Mouse (Mus musculus) intestine, embryonic 16.5 days (tissue): ENCODE measurements around the gene Rnf6. TPM values are rescaled to one million over a fixed set of nuclear protein-coding genes. Genes with fewer than 3 reads are reported as not detected.

Source experiments
- ATAC-seq: fragments of 200-750 bp; cut with Nextera tagmentation; 2 replicates; pipeline ENCODE4 v1.8.0; 2017; ENCODE audit warnings: moderate TSS enrichment, moderate library complexity
- H3K27ac ChIP-seq: fragments of 300-500 bp; sonication (generic); 2 replicates; pipeline ENCODE4 v1.5.1; 2014; ENCODE audit warnings: mild to moderate bottlenecking, low read length
- H3K27me3 ChIP-seq: fragments of 300-500 bp; sonication (generic); replicated peaks from 2 replicates; pipeline ENCODE4 v1.6.1; 2014; ENCODE audit warnings: low read length, control low read depth, mixed read lengths; ENCODE audit not compliant: control insufficient read depth, insufficient read depth
- H3K36me3 ChIP-seq: fragments of 300-500 bp; sonication (generic); 2 replicates; pipeline ENCODE4 v1.6.1; 2014; ENCODE audit warnings: low read length, control low read depth; ENCODE audit not compliant: control insufficient read depth, insufficient read depth
- H3K4me1 ChIP-seq: fragments of 300-500 bp; sonication (generic); 2 replicates; pipeline ENCODE4 v1.6.1; 2014; ENCODE audit warnings: low read length, control low read depth, mixed read lengths; ENCODE audit not compliant: control insufficient read depth, insufficient read depth
- H3K4me2 ChIP-seq: fragments of 300-500 bp; sonication (generic); 2 replicates; pipeline ENCODE4 v1.6.1; 2014; ENCODE audit warnings: low read depth, low read length, control low read depth
- H3K4me3 ChIP-seq: fragments of 300-500 bp; sonication (generic); 2 replicates; pipeline ENCODE4 v1.5.1; 2014; ENCODE audit warnings: mild to moderate bottlenecking, low read length
- H3K9ac ChIP-seq: fragments of 300-500 bp; sonication (generic); 2 replicates; pipeline ENCODE4 v1.6.1; 2014; ENCODE audit warnings: low read depth, low read length
- H3K9me3 ChIP-seq: fragments of 300-500 bp; sonication (generic); 2 replicates; pipeline ENCODE4 v1.6.1; 2016; ENCODE audit warnings: low read length, control low read depth; ENCODE audit not compliant: control insufficient read depth
- WGBS: fragments of 180-500 bp; shearing (Covaris S2); extraction: QIAGEN DNeasy Blood & Tissue Kit; methylation state at CpG from one replicate; pipeline ENCODE4 v1.1.7; 2014; 5-methylcytosine and 5-hydroxymethylcytosine counted together
- polyA plus RNA-seq: library from polyadenylated mRNA; unstranded; fragments of >200 nt; fragmentation: Nextera tagmentation; extraction: Ambion mirVana; gene quantifications from 2 replicates; pipeline ENCODE4 v1.2.1, GENCODE M21; 2015

The Rnf6 gene
- polyA plus RNA-seq, 1 experiment from 2014 or later, result 56.0 TPM

DNA sequence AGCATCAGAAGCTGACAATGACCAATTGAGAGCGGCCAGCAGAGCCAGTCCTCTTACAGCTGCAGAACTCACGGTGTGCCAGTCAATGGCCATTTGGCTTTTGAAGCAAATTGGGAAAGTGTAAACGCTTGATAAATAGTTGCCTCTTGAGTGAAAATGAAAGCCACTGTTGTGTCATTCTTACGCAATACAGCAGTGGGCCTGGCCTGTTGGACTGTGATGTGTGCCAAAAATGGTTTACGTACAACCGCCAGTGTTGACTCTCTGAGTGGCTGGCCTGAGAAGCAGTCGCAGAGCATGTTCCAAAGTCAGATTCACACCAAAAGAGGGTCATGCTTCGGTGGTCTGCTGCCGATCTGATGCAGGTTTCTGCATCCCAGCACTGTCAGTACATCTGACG, 27.4 kb upstream of the Rnf6 start:
- Histone ChIP-seq H3K4me3 (no peak overlapping the region), H3K4me2 (no peak overlapping the region), H3K36me3 (no peaks in the 10 kb centered on the region), H3K27me3 (no peaks in the 10 kb centered on the region), H3K9ac (no peak overlapping the region), H3K27ac (no peak overlapping the region), H3K4me1 (peaks cover 14% of the 10 kb centered on the region), H3K9me3 (no peaks in the 10 kb centered on the region)
- no peak for ATAC-seq
- WGBS, result 71% methylated on average over 10 of the region's 10 CpGs

DNA sequence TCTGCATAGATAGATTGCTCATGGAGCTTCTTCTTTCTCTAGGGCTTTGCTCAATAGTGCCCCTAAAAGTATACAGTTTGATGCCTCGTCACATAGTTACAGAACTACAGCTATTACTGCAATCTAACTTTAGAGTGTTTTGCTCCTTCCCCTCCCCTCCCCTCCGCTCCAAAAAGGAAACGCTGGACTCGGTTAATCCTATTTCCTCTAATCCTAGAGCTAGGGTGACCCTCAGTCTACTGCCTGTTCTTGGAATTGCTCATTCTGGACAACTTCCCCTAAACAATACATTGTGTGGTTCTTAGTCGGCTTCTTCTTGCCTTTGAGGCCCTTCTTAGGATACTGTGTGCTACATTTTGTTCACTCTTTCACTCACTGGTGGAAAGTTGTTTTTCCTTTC, 26.4 kb upstream of the Rnf6 start:
- WGBS, result 61% methylated on average over 5 of the region's 5 CpGs
- H3K27me3 ChIP-seq, result no peaks in the 10 kb centered on the region
- peaks cover 20% of the 10 kb centered on the region for H3K4me1 ChIP-seq
- no peak overlapping the region for H3K27ac ChIP-seq
- no peak overlapping the region for H3K4me2 ChIP-seq
- no peak overlapping the region for H3K9ac ChIP-seq
- no peaks in the 10 kb centered on the region for H3K9me3 ChIP-seq
- no peaks in the 10 kb centered on the region for H3K36me3 ChIP-seq
- no peak for ATAC-seq
- no peak overlapping the region for H3K4me3 ChIP-seq

DNA sequence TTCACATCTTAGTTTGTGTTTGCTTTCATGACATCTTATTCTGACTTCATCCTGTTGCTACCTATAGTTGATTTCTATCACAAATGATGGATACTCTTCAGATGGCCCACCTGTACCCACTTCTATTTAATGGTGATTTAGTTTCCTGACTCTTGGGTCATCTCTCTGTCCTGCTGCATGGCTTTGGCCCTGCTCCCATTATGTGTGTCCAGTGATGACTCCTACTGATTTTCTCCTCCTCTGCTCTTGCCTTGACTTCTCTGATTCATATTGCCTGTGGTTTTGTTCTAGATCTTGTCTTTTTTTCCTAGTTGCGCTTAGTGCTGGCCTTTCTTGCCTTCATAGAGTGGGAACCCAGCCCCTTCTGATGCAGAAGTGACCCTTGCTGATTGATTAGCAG, 25.0 kb upstream of the Rnf6 start:
- Histone ChIP-seq H3K9me3 (no peaks in the 10 kb centered on the region), H3K4me3 (no peak overlapping the region), H3K36me3 (no peaks in the 10 kb centered on the region), H3K9ac (no peak overlapping the region), H3K27ac (no peak overlapping the region), H3K4me2 (no peak overlapping the region), H3K27me3 (no peaks in the 10 kb centered on the region), H3K4me1 (peaks cover 20% of the 10 kb centered on the region)
- 93% methylated on average over 1 of the region's 1 CpGs for WGBS
- no peak for ATAC-seq

DNA sequence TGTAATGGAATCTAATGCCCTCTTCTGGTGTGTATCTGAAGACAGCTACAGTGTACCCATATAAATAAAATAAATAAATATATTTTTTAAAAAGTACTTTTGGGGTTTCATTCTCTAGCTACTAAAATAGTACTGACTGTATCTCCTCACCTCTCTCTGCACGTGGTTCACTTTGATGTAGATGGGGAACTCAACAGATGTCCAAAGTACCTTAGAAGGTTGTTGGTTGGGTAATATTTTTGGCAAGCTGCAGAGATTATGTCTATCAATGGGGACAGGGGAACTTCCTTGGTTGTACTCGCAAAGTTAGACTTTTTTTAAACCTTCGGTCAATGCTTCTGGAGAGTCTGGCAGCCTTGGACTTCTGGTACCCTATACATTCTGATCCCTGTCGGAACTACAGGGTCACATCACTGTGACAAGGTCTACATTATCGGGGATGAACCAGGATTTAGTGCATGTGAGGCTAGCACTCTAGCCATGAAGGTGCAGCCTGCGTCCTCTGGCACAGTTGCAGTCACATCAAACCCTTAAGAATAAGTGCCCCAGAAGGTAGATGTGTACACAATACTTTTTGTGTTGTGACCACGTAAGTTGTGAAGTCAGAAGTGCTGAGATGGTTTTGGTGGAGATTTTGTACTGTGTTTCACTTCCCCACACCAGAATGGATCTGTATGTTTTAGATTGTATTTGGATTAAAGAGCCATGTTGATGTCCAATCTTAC, 24.5 kb upstream of the Rnf6 start:
- Histone ChIP-seq H3K27me3 (no peaks in the 10 kb centered on the region), H3K9me3 (no peaks in the 10 kb centered on the region), H3K4me1 (peaks cover 16% of the 10 kb centered on the region), H3K4me3 (no peak overlapping the region), H3K9ac (no peak overlapping the region), H3K36me3 (no peaks in the 10 kb centered on the region), H3K27ac (no peak overlapping the region), H3K4me2 (no peak overlapping the region)
- ATAC-seq, result no peak
- WGBS, result 96% methylated on average over 7 of the region's 7 CpGs

DNA sequence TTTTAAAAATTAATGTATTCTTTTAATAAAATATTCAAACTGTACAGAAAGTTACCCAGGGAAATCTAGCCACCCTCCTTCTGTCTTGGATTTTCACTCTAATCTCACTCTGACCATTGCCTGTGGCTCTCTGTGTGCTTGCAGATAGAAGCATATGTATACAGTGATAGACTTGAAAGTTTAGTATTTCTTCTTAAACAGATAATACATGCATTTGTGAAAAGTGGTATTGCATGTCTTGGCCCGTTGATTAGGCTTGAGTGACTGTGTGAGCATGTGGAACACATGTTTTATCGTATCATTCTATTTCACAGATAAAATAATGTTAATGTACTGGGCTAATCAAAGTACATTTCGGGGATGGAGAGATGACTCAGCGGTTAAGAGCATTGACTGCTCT, 23.8 kb upstream of the Rnf6 start:
- H3K4me1 ChIP-seq, result peaks cover 15% of the 10 kb centered on the region
- no peaks in the 10 kb centered on the region for H3K36me3 ChIP-seq
- ATAC-seq, result no peak
- WGBS, result 96% methylated on average over 4 of the region's 4 CpGs
- H3K9me3 ChIP-seq, result no peaks in the 10 kb centered on the region
- no peak overlapping the region for H3K4me3 ChIP-seq
- H3K4me2 ChIP-seq, result no peak overlapping the region
- H3K27ac ChIP-seq, result no peak overlapping the region
- no peaks in the 10 kb centered on the region for H3K27me3 ChIP-seq
- H3K9ac ChIP-seq, result no peak overlapping the region

DNA sequence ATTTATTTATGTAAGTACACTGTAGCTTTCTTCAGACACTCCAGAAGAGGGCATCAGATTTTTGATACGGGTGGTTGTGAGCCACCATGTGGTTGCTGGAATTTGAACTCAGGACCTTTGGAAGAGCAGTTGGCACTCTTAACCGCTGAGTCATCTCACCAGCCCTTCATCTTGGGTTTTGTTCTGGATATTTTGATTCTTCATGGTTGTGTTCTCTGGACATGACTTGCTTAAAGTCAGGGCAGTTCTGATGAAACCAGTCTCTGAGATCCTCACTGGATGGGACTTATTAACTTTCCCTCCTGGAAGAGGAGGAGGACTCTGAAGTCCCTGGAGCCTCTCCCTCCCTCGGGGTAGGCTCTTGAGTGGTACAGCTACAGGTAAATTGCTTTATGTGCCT, 19.8 kb upstream of the Rnf6 start:
- H3K27ac ChIP-seq, result no peak overlapping the region
- ATAC-seq, result no peak
- H3K9ac ChIP-seq, result no peak overlapping the region
- H3K36me3 ChIP-seq, result no peaks in the 10 kb centered on the region
- no peaks in the 10 kb centered on the region for H3K9me3 ChIP-seq
- WGBS, result 87% methylated on average over 3 of the region's 3 CpGs
- H3K4me2 ChIP-seq, result no peak overlapping the region
- peaks cover 23% of the 10 kb centered on the region for H3K4me1 ChIP-seq
- no peak overlapping the region for H3K4me3 ChIP-seq
- no peaks in the 10 kb centered on the region for H3K27me3 ChIP-seq

DNA sequence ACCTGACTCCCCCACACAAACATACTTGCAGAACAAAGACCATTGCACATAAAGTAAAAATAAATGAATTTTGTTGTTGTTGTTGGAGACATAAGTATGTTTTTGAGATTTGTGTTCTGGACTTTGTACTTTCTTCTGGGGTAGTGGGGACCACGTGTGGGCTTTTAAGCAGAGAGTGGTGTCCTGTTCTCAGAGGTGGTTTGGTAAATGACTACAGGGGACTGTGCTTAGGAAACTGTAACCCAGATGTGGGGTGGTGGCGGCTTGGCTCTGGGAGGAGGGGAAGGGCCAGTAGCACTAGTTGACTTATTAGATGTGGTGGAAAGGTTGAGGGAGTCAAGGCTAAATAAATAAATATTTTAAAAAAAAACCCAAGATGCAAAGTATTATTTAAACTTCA, 19.4 kb upstream of the Rnf6 start:
- peaks cover 25% of the 10 kb centered on the region for H3K4me1 ChIP-seq
- H3K4me3 ChIP-seq, result no peak overlapping the region
- no peaks in the 10 kb centered on the region for H3K36me3 ChIP-seq
- H3K27ac ChIP-seq, result no peak overlapping the region
- no peak overlapping the region for H3K9ac ChIP-seq
- no peaks in the 10 kb centered on the region for H3K27me3 ChIP-seq
- no peaks in the 10 kb centered on the region for H3K9me3 ChIP-seq
- no peak for ATAC-seq
- 94% methylated on average over 2 of the region's 2 CpGs for WGBS
- no peak overlapping the region for H3K4me2 ChIP-seq

DNA sequence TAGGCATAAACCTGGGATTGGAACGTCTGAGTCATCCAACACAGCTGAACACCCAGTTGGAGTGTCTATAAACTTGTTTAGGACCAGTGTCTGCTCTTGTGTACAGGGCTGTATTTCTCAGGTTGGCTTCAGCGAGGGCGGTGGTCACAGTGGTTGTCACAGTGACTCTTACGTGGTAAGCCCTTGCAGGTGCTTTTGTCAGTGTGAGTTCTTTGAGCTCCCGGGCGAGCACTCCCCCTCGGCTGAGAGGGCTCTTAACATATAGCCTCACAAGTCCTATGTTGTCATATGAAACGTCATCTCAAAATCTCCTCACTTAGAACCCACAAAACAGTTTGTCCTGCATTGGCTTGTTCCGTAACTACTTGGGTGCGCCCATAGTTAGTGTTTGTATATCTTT, 16.9 kb upstream of the Rnf6 start:
- H3K36me3 ChIP-seq, result no peaks in the 10 kb centered on the region
- no peak for ATAC-seq
- H3K4me3 ChIP-seq, result no peak overlapping the region
- H3K27me3 ChIP-seq, result no peaks in the 10 kb centered on the region
- no peak overlapping the region for H3K4me2 ChIP-seq
- H3K27ac ChIP-seq, result no peak overlapping the region
- 75% methylated on average over 10 of the region's 10 CpGs for WGBS
- no peak overlapping the region for H3K9ac ChIP-seq
- peaks cover 25% of the 10 kb centered on the region for H3K4me1 ChIP-seq
- H3K9me3 ChIP-seq, result no peaks in the 10 kb centered on the region

DNA sequence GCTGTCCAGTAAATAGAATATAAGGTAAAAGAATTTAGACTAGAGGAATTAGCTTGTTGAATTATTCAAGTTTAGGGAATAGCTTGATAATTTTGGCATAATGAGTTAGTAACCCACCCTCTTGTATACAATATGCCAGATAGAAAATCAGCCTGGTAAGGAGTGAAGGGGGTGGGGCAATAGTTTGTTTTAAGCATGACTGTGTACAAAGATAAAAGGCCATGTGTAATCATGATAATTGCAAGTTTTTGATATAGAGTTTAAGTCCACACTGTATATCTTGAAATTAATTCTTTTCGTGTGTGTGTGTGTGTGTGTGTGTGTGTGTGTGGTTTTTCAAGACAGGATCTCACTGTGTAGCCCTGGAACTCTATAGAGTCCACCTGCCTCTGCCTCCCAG, 13.0 kb upstream of the Rnf6 start:
- H3K4me1 ChIP-seq, result peaks cover 21% of the 10 kb centered on the region

DNA sequence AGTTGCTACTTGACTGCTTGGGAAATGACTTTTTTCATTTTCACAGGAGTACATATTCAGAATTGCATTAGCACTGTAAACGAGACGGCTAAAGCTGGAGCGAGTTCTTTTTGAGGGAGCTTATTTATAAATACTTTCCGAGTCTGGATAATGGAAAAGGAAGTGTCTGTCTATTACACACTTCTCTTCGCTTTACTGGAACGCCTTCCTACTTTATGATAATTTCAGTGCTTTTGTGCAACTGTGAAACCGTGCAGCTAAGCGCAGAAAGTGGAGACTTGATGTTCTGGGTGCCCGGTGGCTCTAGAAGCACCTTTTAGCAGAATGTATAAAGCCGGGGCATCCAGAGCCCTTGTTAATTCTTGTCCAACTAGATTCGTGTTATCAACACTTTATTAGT, 11.5 kb upstream of the Rnf6 start:
- H3K36me3 ChIP-seq, result no peaks in the 10 kb centered on the region
- peak overlapping the region; percentile 69 for H3K4me3 ChIP-seq
- H3K4me1 ChIP-seq, result peaks cover 8% of the 10 kb centered on the region
- ATAC-seq, result no peak
- H3K27me3 ChIP-seq, result no peaks in the 10 kb centered on the region
- no peak overlapping the region for H3K27ac ChIP-seq
- peak overlapping the region; percentile 36; the same call in 1 of the 2 replicates for H3K9ac ChIP-seq
- no peaks in the 10 kb centered on the region for H3K9me3 ChIP-seq
- peak overlapping the region; percentile 68 for H3K4me2 ChIP-seq
- WGBS, result 41% methylated on average over 11 of the region's 11 CpGs

More for the DNA sequence above, 13.0 kb upstream of the Rnf6 start:
- Histone ChIP-seq H3K4me2 (no peak overlapping the region), H3K36me3 (no peaks in the 10 kb centered on the region), H3K9me3 (no peaks in the 10 kb centered on the region), H3K27ac (no peak overlapping the region), H3K9ac (no peak overlapping the region), H3K27me3 (no peaks in the 10 kb centered on the region), H3K4me3 (no peak overlapping the region)
- WGBS, result 63% methylated on average over 1 of the region's 1 CpGs
- no peak for ATAC-seq
